Mouse (Mus musculus) left cerebral cortex, postnatal 25 days (tissue): ENCODE data around the gene Cpsf7. TPM values are rescaled to one million over a fixed set of nuclear protein-coding genes. Genes with fewer than 3 reads are reported as not detected.
A peak's percentile ranks its signal among the peaks of the same experiment; 100 is the strongest.

ENCODE experiments used
- DNase-seq, 2 experiments: peaks; one replicate each; pipeline ENCODE4 v3.0.0; 2022; ENCODE audit warnings: low spot score in 2 of 2, mixed read lengths in 1 of 2
- intact Hi-C: fragments of 180-260 bp; cut with DNase I; formaldehyde crosslinking; loops from one replicate; pipeline ENCODE4 v1.15.1; 2025
- total RNA-seq, 2 experiments: library from RNA; stranded (reverse); gene quantifications; 2 replicates each; pipeline ENCODE4 v1.2.3; 2021

The Cpsf7 gene
- total RNA-seq = 10 to 100 TPM; 68.8 to 73.5 TPM

- intact Hi-C loops = no loop called here
- DNase-seq = peak; percentile 88 to 94
Observed at GRCm38 (mm10) chr19:10525106-10525901, at the start of gene Cpsf7. Gene Cpsf7 (plus strand): TSS chr19:10525266.

GRCm38 (mm10) chr19:10479541-10479940 is 45.5 kb upstream of the Cpsf7 start:
- DNase-seq = no peak
- intact Hi-C loops = no loop called here

- intact Hi-C loops = loop anchor here (2.0 to 10.0 kb wide), 2 partner anchors 26 to 228 kb away; partner anchors contain the start of gene Lrrc10b
- no peak for DNase-seq
Observed at GRCm38 (mm10) chr19:10482703-10483102, 42.4 kb upstream of the Cpsf7 start, which contains the start of gene Ppp1r32. Gene Ppp1r32 (minus strand): TSS chr19:10482928.

- DNase-seq = peak; percentile 75 to 79
- intact Hi-C loops = loop anchor here (1.0 to 10.0 kb wide), 3 partner anchors 37 to 232 kb away; no protein-coding TSS in a partner anchor
Observed at GRCm38 (mm10) chr19:10486264-10486738, 38.8 kb upstream of the Cpsf7 start.

GRCm38 (mm10) chr19:10495670-10496069 is 29.4 kb upstream of the Cpsf7 start:
- DNase-seq = no peak
- intact Hi-C loops = no loop called here

GRCm38 (mm10) chr19:10496976-10497375 is 28.1 kb upstream of the Cpsf7 start:
- intact Hi-C loops = no loop called here
- no peak for DNase-seq

- peak in 1 of 2 experiments; percentile 53 for DNase-seq
- intact Hi-C loops = no loop called here
Observed at GRCm38 (mm10) chr19:10497512-10498160, 27.4 kb upstream of the Cpsf7 start.

- DNase-seq = peak in 1 of 2 experiments; percentile 28
- intact Hi-C loops = no loop called here
Observed at GRCm38 (mm10) chr19:10500581-10500980, 24.5 kb upstream of the Cpsf7 start.

- DNase-seq = peak in 1 of 2 experiments; percentile 24
Observed at GRCm38 (mm10) chr19:10502571-10502970, 22.5 kb upstream of the Cpsf7 start.

GRCm38 (mm10) chr19:10510759-10511330 is 14.2 kb upstream of the Cpsf7 start:
- DNase-seq = no peak
- intact Hi-C loops = no loop called here

More at GRCm38 (mm10) chr19:10502571-10502970, 22.5 kb upstream of the Cpsf7 start:
- intact Hi-C loops = no loop called here

- intact Hi-C loops = no loop called here
Observed at GRCm38 (mm10) chr19:10520355-10520754, 4.7 kb upstream of the Cpsf7 start.

GRCm38 (mm10) chr19:10521926-10522325 is 3.1 kb upstream of the Cpsf7 start:
- intact Hi-C loops = no loop called here
- no peak for DNase-seq

More at GRCm38 (mm10) chr19:10520355-10520754, 4.7 kb upstream of the Cpsf7 start:
- DNase-seq = peak in 1 of 2 experiments; percentile 33

GRCm38 (mm10) chr19:10523483-10524080 is 1.5 kb upstream of the Cpsf7 start:
- intact Hi-C loops = no loop called here
- no peak for DNase-seq

- intact Hi-C loops = no loop called here
- DNase-seq = no peak
Observed at GRCm38 (mm10) chr19:10524784-10525105, 321 bp upstream of the Cpsf7 start.

- peak; percentile 40 to 57 for DNase-seq
- intact Hi-C loops = no loop called here
Observed at GRCm38 (mm10) chr19:10525910-10526309, 844 bp downstream of the Cpsf7 start, which contains the start of gene Sdhaf2. Gene Sdhaf2 (minus strand): TSS chr19:10526142.

- no peak for DNase-seq
- intact Hi-C loops = no loop called here
Observed at GRCm38 (mm10) chr19:10530082-10530481, 5.0 kb downstream of the Cpsf7 start.

GRCm38 (mm10) chr19:10539454-10539853 is 14.4 kb downstream of the Cpsf7 start:
- intact Hi-C loops = loop anchor here (5.0 kb wide), 1 partner anchor 78 kb away; no protein-coding TSS in a partner anchor
- DNase-seq = no peak

GRCm38 (mm10) chr19:10555624-10556510 is 30.8 kb downstream of the Cpsf7 start, which contains the start of gene Tmem216:
Gene Tmem216 (minus strand): TSS chr19:10556238.
- intact Hi-C loops = loop anchor here (1.0 kb wide), 2 partner anchors 21 to 49 kb away; partner anchors contain the start of genes Cyb561a3, Ddb1, Tkfc and Tmem138
- DNase-seq = peak; percentile 88 to 90
